Mouse (Mus musculus) urinary bladder, postnatal 0 days (tissue): Measurements from ENCODE around the gene Fcgbp. TPM values are rescaled to one million over a fixed set of nuclear protein-coding genes. Genes with fewer than 3 reads are reported as not detected.

Source experiments
- polyA plus RNA-seq: library from polyadenylated mRNA; unstranded; fragments of >200 nt; fragmentation: Nextera tagmentation; extraction: Ambion mirVana; gene quantifications from 2 replicates; pipeline ENCODE4 v1.2.1, GENCODE M21; 2015

Gene Fcgbp
- 0.45 and 0.64 TPM in 2 replicates for polyA plus RNA-seq

GRCm38 (mm10) chr7:28070531-28071298 lies at the start of gene Fcgbp:
Fcgbp (plus strand) TSS chr7:28071236.

DNA sequence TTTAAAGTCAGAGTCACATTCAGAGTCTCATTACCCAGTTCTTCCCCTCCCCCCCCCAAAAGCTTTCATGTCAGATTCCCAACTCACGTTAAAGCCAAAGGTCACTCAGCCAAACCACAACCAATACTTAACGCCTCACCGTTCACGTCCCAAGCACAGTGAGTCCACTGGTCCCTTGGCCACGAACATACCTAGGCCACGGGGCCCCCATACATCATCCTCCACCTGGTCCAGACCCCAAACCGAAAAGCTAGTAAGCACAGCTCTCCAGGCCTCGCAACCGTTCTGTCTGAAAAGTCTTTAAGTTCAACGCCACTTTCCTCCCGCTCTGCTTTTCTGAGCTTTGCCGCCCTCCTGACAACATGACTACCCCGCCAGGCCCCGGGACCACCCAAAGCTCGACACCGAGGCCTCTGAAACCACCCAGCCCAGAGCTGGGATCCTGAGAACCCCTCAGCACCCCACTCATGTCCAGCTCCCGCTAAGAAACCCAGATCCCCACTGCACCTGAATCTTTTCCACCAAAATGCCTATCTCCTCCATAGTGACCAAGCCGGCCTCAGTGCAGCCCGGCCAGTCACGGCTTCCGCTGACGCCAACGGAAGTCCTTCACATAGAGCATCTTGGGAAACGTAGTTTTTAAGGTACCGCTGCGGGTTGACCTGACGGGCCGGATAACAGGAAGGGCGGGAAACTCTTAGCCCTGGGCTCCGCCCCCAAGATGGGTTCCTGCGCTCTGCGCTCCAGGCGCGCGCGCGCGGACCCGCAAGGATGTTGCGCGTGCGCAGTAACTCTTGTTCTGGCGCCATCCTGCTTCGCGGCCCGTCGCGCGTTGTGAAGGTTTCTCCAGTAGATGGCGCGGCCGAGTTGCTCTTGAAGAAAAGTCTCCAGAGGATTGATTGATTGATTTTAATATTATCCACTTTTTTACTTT lies 21.3 kb upstream of the Fcgbp start, which contains the start of gene Psmc4:
Psmc4 (minus strand) TSS at position 626 of the 934 bp plus-strand sequence.

GRCm38 (mm10) chr7:28129166-28129565 lies 58.1 kb downstream of the Fcgbp start, which contains the start of gene 9530053A07Rik:
9530053A07Rik (plus strand) TSS chr7:28129466.

DNA sequence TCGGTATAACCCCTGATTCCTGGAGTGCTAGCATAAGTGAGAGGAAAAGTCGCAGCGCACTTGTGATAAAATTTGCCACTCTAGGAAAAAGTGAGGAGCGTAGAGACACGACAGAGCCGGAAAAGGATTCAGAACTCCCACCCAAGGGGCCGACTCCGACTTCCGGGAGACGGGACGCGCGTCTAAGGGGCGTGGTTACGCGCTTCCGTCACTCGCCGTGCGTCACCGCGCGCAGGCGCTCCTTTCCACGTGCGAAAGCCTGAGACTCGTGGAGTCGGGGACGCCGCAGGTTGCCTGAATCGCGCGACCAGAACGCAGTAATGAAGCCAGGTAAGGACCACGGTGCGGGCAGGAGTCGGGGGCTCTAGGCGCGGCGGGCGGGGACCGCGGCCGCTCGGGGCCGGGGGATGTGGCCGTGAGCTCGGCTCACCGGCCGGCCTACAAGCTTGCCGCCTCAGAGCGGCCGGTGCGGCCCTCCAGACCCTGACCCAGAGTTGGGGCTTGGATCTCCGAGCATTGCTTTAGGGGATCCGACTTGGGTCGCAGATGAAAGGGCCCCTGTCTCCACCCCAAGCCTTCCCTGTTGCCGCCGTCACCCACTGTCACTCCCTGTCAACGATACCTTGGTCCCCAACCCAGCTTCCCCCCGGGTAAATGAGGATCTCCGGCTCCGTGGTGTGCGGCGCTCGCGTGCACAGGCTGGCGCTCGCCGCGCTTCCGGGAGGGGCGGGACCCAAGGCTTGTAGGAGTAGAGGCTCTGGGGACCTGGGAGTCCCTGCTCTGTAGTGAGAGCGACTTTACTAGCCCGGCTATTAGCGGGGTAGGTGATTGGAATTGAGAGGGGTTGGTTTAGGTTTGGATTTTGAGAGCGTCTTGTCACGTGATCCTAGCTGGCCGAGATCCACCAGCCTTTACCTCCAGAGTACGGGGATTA lies 98.7 kb downstream of the Fcgbp start, which contains the start of gene Fbl:
Fbl (plus strand) TSS at position 222 of the 934 bp plus-strand sequence.

Other genes with a start within 250 kb of the Fcgbp start
- 2.7 and 3.0 TPM in 2 replicates for gene Zfp59, start 232.6 kb upstream of the Fcgbp start, polyA plus RNA-seq
- 1.4 and 1.6 TPM in 2 replicates for gene Zfp607a, start 213.7 kb upstream of the Fcgbp start, polyA plus RNA-seq
- 3.7 and 4.6 TPM in 2 replicates for gene Zfp974, start 141.8 kb upstream of the Fcgbp start, polyA plus RNA-seq
- gene Zfp780b, start 92.1 kb upstream of the Fcgbp start, polyA plus RNA-seq, result 8.2 and 8.4 TPM in 2 replicates
- 1.2 TPM in 2 replicates for gene Zfp850, start 57.1 kb upstream of the Fcgbp start, polyA plus RNA-seq
- gene Psmc4, start 21.1 kb upstream of the Fcgbp start, polyA plus RNA-seq, result 189 TPM in 2 replicates
- 0.07 and 0.08 TPM in 2 replicates for gene 9530053A07Rik, start 58.2 kb downstream of the Fcgbp start, polyA plus RNA-seq
- gene Fbl, start 98.5 kb downstream of the Fcgbp start, polyA plus RNA-seq, result 56.9 and 59.0 TPM in 2 replicates
- gene Dyrk1b, start 108.2 kb downstream of the Fcgbp start, polyA plus RNA-seq, result 5.0 and 7.3 TPM in 2 replicates
- gene Eid2, start 196.6 kb downstream of the Fcgbp start, polyA plus RNA-seq, result 2.6 and 4.0 TPM in 2 replicates
- 7.9 and 9.2 TPM in 2 replicates for gene Eid2b, start 206.5 kb downstream of the Fcgbp start, polyA plus RNA-seq
- gene Selenov, start 219.9 kb downstream of the Fcgbp start, polyA plus RNA-seq, result 0.37 TPM in 1 of 2 replicates, not detected in the other
- gene Dll3, start 231.0 kb downstream of the Fcgbp start, polyA plus RNA-seq, result 0.17 TPM in 1 of 2 replicates, not detected in the other
- gene Timm50, start 240.8 kb downstream of the Fcgbp start, polyA plus RNA-seq, result 59.0 and 64.6 TPM in 2 replicates